Mouse (Mus musculus) intestine, embryonic 15.5 days (tissue): ENCODE measurements around the gene Ptprk. TPM values are rescaled to one million over a fixed set of nuclear protein-coding genes. Genes with fewer than 3 reads are reported as not detected.

ENCODE experiments used
- ATAC-seq: fragments of 200-750 bp; cut with Nextera tagmentation; 2 replicates; pipeline ENCODE4 v1.8.0; 2017; ENCODE audit warnings: moderate TSS enrichment, moderate library complexity
- H3K27ac ChIP-seq: fragments of 300-500 bp; sonication (generic); 2 replicates; pipeline ENCODE4 v1.5.1; 2015; ENCODE audit warnings: mild to moderate bottlenecking, inconsistent platforms
- H3K27me3 ChIP-seq: fragments of 300-500 bp; sonication (generic); replicated peaks from 2 replicates; pipeline ENCODE4 v1.6.1; 2015; ENCODE audit warnings: inconsistent platforms
- H3K36me3 ChIP-seq: fragments of 300-500 bp; sonication (generic); 2 replicates; pipeline ENCODE4 v1.6.1; 2015; ENCODE audit warnings: inconsistent platforms
- H3K4me1 ChIP-seq: fragments of 300-500 bp; sonication (generic); replicated peaks from 2 replicates; pipeline ENCODE4 v1.6.1; 2015; ENCODE audit warnings: inconsistent platforms
- H3K4me2 ChIP-seq: fragments of 300-500 bp; sonication (generic); replicated peaks from 2 replicates; pipeline ENCODE4 v1.6.1; 2015; ENCODE audit warnings: mild to moderate bottlenecking, inconsistent platforms
- H3K4me3 ChIP-seq: fragments of 300-500 bp; sonication (generic); replicated peaks from 2 replicates; pipeline ENCODE4 v1.5.1; 2015; ENCODE audit warnings: inconsistent platforms
- H3K9ac ChIP-seq: fragments of 300-500 bp; sonication (generic); 2 replicates; pipeline ENCODE4 v1.6.1; 2015; ENCODE audit warnings: inconsistent platforms
- H3K9me3 ChIP-seq: fragments of 300-500 bp; sonication (generic); 2 replicates; pipeline ENCODE4 v1.6.1; 2016; ENCODE audit warnings: inconsistent platforms
- whole genome bisulfite sequencing: fragments of 180-500 bp; shearing (Covaris S2); methylation state at CpG from one replicate; pipeline ENCODE4 v1.1.7; 2015; 5-methylcytosine and 5-hydroxymethylcytosine counted together
- polyA plus RNA-seq: library from polyadenylated mRNA; unstranded; fragments of >200 nt; fragmentation: Nextera tagmentation; extraction: Ambion mirVana; gene quantifications from 2 replicates; pipeline ENCODE4 v1.2.1, GENCODE M21; 2015

Ptprk gene
- polyA plus RNA-seq, 1 experiment from 2014 or later, result 35.6 TPM

DNA sequence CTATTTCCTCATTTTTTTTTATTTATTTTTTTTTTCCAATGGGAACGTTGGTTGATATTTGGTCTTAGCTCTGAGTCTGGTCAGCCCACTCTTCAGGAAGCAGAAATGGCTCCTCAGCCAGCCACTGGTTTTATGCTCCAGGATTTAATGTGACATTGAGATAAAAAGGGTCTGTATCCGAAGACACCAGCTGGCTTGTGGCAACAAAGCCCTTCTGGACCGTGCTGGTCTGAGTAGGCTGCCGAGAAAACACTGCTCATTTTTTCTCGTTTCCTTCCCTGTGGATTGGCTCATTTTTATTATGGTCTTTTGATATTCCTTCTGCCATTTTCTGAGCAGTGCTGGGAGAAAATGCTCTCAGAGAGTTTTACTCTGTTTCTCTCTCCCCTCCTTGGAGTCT is 263.9 kb downstream of the Ptprk start:
- WGBS, result 56% methylated on average over 5 of the region's 5 CpGs
- Histone ChIP-seq H3K4me1 (no peaks in the 10 kb centered on the region), H3K9ac (no peak overlapping the region), H3K27ac (no peak overlapping the region), H3K36me3 (no peaks in the 10 kb centered on the region), H3K9me3 (no peaks in the 10 kb centered on the region), H3K4me3 (no peak overlapping the region), H3K4me2 (no peak overlapping the region), H3K27me3 (no peaks in the 10 kb centered on the region)
- no peak for ATAC-seq

DNA sequence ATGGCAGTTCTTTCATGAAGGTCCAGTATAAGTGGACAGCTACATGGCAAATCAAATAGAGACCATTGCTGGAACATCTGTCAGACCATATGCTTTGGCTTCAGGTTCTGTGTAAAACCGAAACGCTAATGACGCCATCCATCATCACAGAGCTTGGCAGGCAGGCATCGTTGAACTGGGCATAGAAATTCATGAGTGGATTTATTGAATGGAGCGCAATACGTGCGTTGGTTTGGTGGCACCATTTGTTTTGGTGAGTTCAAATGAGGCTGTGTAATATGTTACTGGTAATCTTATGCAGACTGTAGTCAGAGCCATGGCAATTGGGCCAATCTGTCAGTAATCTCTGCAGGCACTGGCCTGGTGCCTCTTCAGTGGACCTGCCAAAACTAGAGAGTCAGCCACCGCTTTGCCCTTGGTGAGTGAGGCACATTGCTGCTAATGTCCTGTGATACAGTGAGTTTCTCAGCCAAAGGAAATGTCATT is 270.6 kb downstream of the Ptprk start:
- 92% methylated on average over 8 of the region's 8 CpGs for WGBS
- no peak overlapping the region for H3K9ac ChIP-seq
- H3K4me1 ChIP-seq, result no peaks in the 10 kb centered on the region
- H3K4me3 ChIP-seq, result no peak overlapping the region
- no peak for ATAC-seq
- H3K4me2 ChIP-seq, result no peak overlapping the region
- H3K9me3 ChIP-seq, result no peaks in the 10 kb centered on the region
- no peak overlapping the region for H3K27ac ChIP-seq
- no peaks in the 10 kb centered on the region for H3K27me3 ChIP-seq
- no peaks in the 10 kb centered on the region for H3K36me3 ChIP-seq

DNA sequence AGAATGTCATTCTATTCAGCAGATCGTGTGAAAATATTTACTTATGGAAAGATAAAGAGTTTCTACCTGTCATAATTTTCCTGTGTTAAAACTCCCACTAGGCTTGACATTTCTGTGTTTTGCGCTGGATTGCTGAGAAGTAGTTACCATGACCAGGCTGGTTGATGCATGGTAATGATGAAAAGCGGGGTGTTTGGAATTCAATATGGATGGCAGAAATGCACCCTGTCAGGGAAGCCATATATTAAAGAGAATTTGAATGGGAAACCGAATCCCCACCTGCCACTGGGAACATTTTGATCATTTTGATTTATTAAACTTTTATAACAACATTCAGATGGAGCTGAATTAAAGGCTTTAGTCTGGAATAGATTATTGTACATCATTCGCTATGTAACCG is 290.7 kb downstream of the Ptprk start:
- no peak overlapping the region for H3K9ac ChIP-seq
- no peaks in the 10 kb centered on the region for H3K27me3 ChIP-seq
- no peak overlapping the region for H3K27ac ChIP-seq
- no peaks in the 10 kb centered on the region for H3K36me3 ChIP-seq
- H3K4me3 ChIP-seq, result no peak overlapping the region
- 81% methylated on average over 6 of the region's 6 CpGs for WGBS
- no peak overlapping the region for H3K4me2 ChIP-seq
- no peaks in the 10 kb centered on the region for H3K4me1 ChIP-seq
- no peaks in the 10 kb centered on the region for H3K9me3 ChIP-seq
- ATAC-seq, result no peak

DNA sequence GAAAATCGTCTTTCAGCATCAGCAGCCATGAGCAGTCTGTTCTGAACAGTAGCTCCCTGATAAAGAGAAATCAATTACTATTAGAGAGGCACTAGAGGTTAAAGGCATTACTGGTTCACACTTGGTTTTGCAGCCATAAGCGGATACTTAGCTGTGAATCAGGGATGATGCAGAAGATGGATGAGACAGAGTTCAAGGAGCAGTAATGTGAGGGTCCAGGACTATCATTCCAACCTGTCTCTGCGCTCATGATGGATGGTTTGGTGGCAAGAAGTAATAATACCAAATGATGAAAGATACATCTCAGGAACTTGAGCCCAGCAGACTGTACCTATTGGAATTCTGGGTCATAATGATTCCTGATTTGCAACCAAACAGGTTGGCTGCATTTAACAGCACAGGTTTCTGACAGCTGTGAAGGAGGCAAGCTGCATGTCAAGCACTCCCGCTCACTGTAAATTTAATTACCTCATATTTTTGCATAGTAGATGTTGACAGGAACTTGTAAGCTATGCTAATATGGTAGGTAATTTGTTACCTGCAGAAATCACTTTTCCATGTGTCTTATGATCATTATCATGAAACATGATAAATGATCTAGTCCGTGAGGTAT is 291.6 kb downstream of the Ptprk start:
- Histone ChIP-seq H3K9me3 (no peaks in the 10 kb centered on the region), H3K9ac (no peak overlapping the region), H3K4me2 (no peak overlapping the region), H3K4me1 (no peaks in the 10 kb centered on the region), H3K36me3 (no peaks in the 10 kb centered on the region), H3K27ac (no peak overlapping the region), H3K27me3 (no peaks in the 10 kb centered on the region), H3K4me3 (no peak overlapping the region)
- no peak for ATAC-seq
- WGBS, result 80% methylated on average over 5 of the region's 5 CpGs

DNA sequence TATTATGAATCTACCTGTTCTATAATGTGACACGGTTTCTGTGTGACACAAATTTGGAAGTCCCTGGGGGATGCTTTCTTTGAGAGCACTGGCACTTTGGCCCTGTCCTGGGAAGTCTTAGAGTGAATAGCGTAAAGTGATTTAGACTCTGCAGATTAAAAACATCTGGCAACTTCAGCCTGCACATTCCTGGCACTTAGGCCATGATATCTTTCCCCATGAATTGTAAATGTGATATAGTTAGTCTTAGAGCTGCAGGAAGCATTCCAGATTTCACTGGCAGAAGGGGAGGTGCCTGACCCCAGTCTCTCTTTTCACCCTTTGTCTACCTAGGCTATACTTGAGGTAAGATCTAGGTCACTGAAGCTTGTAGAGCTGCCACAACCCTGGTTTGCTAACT is 295.2 kb downstream of the Ptprk start:
- H3K9ac ChIP-seq, result no peak overlapping the region
- ATAC-seq, result no peak
- H3K4me2 ChIP-seq, result no peak overlapping the region
- H3K9me3 ChIP-seq, result no peaks in the 10 kb centered on the region
- H3K4me1 ChIP-seq, result no peaks in the 10 kb centered on the region
- H3K36me3 ChIP-seq, result no peaks in the 10 kb centered on the region
- H3K4me3 ChIP-seq, result no peak overlapping the region
- 70% methylated on average over 2 of the region's 2 CpGs for WGBS
- H3K27me3 ChIP-seq, result no peaks in the 10 kb centered on the region
- H3K27ac ChIP-seq, result no peak overlapping the region

DNA sequence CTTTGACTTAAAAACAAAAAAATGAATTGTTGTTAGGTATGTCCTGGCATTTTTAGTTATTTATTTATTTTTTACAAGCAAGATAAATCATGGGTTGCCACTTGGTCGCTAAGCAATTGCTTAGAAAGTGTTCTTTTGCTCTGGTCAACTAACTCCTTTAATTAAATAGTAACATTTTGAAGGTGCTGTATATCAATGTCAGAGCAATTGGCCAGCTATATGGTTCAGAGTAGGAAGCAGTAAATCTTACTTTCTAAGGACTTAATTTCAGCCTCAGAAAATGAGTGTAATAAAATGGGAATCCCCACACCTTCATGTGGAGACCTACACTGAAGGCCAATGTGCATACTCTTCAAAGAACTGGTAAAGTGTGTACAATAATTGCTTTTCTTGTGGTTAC is 300.3 kb downstream of the Ptprk start:
- no peaks in the 10 kb centered on the region for H3K27me3 ChIP-seq
- ATAC-seq, result no peak
- 69% methylated on average over 1 of the region's 1 CpGs for WGBS

DNA sequence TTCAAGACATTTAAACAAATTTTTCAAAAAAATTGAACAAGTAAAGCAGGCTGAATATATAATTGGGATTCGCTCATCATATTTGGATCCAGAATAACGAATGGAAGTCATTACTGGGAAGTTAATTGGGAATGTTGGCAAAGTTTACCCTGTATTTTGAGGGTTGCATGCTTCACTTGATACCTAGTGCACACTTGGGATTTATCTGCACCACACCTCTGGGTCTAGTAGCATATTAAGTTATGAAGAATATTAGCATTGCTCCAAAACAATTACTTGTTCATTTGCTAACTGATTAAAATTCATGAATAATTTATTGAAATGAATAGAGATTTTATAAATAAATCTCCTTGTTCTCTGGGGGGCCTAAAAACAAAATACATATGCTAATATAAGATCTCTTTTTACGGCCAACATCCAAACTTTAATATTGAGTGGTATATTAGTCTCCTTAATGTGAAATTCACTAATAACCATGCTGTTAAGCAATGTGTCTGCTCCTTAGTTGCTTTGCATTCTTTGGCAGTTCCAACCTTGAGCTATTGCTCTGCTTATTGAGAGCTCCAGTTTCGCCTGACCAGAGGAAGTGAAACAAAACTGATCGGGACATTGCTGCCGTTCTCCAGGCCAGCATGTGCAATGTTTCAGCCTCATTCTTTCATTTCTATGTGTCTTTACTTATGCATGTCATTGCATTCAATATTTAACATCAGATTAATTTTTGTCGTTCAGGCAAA is 305.3 kb downstream of the Ptprk start:
- Histone ChIP-seq H3K4me3 (no peak overlapping the region), H3K27me3 (no peaks in the 10 kb centered on the region), H3K36me3 (no peaks in the 10 kb centered on the region), H3K4me1 (no peaks in the 10 kb centered on the region), H3K9ac (no peak overlapping the region), H3K27ac (no peak overlapping the region), H3K9me3 (no peaks in the 10 kb centered on the region), H3K4me2 (no peak overlapping the region)
- 88% methylated on average over 7 of the region's 7 CpGs for whole genome bisulfite sequencing
- no peak for ATAC-seq

More for the DNA sequence above, 300.3 kb downstream of the Ptprk start:
- H3K9ac ChIP-seq, result no peak overlapping the region
- no peaks in the 10 kb centered on the region for H3K36me3 ChIP-seq
- H3K4me1 ChIP-seq, result no peaks in the 10 kb centered on the region
- no peak overlapping the region for H3K4me3 ChIP-seq
- no peak overlapping the region for H3K27ac ChIP-seq
- no peaks in the 10 kb centered on the region for H3K9me3 ChIP-seq
- H3K4me2 ChIP-seq, result no peak overlapping the region

DNA sequence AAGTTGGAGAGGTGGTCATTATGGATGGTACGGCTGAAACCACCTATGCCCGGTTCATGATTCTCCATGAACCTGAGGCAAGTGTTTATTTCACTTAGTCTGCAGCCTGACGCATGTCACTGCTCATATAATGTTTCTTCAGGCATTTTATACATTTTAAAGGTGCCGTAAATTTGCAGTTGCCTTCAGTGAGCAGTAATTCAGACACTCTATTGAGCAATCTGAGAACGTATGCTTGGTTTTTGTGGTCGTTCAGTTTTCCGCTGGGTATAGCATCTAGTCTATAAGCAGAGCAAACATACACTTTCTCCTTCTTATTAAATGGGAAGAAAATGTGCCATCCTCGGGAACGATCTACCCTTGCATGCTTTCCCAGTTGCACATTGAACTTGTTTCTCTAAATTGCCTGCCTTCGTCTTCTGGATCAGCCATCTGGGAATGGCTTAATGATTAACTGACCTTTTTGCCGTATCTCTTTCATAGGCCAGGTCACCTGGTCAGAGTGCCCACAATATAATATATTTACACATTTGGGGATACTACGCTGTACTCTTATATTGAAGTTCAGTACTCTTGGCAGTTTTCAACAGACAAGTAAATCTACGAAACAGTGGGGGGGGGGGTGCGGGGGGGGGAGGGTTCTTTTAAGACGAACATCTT is 313.1 kb downstream of the Ptprk start:
- H3K9ac ChIP-seq, result no peak overlapping the region
- no peaks in the 10 kb centered on the region for H3K27me3 ChIP-seq
- no peak overlapping the region for H3K27ac ChIP-seq
- 69% methylated on average over 15 of the region's 15 CpGs for WGBS
- no peaks in the 10 kb centered on the region for H3K36me3 ChIP-seq
- no peaks in the 10 kb centered on the region for H3K4me1 ChIP-seq
- H3K4me2 ChIP-seq, result peak overlapping the region; percentile 36
- H3K4me3 ChIP-seq, result no peak overlapping the region
- H3K9me3 ChIP-seq, result no peaks in the 10 kb centered on the region
- peak; percentile 91 for ATAC-seq

DNA sequence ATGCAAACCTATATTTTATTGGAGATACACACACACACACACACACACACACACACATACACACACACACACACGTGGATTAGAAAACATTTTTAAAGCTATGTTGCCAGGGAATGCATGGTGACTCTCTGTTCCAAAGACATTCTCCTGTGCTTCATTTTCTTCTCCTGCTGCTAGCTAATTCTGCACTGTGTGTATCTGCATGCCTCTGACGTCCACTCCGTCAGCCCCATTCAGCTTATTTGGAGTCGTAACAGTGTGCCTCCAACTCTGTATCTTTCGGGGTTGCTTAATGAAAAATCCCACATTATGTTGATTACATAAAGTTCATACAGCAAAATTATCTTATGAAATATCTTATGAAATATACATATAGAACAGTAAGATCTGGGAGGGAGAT is 316.5 kb downstream of the Ptprk start:
- Histone ChIP-seq H3K27me3 (no peaks in the 10 kb centered on the region), H3K4me2 (no peak overlapping the region), H3K4me3 (no peak overlapping the region), H3K9ac (no peak overlapping the region), H3K4me1 (0 out of 2 replicates have a peak, but pooled peaks cover 4% of the 10 kb centered on the region), H3K36me3 (no peaks in the 10 kb centered on the region), H3K9me3 (no peaks in the 10 kb centered on the region), H3K27ac (no peak overlapping the region)
- no peak for ATAC-seq
- 94% methylated on average over 5 of the region's 5 CpGs for WGBS

DNA sequence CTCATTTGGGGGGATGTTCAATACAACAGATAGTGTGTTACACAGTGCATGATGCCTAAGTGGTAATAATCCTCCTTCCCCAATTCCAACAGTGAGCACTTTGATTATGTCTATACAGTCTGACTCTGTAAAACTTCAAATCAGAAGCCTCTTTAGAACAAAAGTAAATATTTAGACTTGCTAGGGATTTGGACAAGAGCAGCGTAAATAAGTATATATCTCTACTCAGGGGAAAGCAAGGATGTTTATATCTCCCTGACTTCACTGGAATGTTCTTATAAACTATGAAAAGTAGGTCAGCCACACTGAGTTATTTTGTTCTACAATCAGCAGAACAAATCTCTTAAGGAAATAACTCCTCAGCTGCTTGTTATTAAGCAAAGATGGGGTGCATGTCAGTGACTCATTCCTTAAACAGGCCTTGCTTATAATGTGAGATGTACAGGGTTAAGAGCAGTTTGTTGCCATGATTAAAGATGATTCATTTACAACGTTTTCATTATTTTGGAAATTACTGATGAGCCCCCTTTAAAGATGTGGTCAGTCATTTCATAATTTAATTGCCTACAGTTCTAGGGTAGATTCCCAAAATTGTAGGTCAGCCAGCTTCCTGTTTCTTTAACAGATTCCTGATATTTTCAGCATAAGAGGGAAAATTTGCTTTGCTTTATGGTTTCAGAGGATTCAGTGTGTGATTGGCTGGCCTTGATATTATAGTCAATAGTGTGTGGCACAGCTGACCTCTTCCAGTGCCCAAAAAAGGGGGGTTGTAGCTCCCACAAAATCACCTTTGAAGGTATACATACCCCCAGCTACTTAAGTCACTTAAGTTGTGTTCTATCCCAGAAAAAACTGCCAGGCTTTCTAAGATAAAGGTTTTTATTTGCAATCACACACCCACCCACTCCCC is 321.2 kb downstream of the Ptprk start:
- no peaks in the 10 kb centered on the region for H3K27me3 ChIP-seq
- H3K9me3 ChIP-seq, result no peaks in the 10 kb centered on the region
- H3K27ac ChIP-seq, result no peak overlapping the region
- H3K9ac ChIP-seq, result no peak overlapping the region
- WGBS, result 34% methylated on average over 2 of the region's 2 CpGs
- no peak overlapping the region for H3K4me2 ChIP-seq
- H3K36me3 ChIP-seq, result no peaks in the 10 kb centered on the region
- peak; percentile 71 for ATAC-seq
- no peak overlapping the region for H3K4me3 ChIP-seq
- 0 out of 2 replicates have a peak, but pooled peaks cover 9% of the 10 kb centered on the region for H3K4me1 ChIP-seq

DNA sequence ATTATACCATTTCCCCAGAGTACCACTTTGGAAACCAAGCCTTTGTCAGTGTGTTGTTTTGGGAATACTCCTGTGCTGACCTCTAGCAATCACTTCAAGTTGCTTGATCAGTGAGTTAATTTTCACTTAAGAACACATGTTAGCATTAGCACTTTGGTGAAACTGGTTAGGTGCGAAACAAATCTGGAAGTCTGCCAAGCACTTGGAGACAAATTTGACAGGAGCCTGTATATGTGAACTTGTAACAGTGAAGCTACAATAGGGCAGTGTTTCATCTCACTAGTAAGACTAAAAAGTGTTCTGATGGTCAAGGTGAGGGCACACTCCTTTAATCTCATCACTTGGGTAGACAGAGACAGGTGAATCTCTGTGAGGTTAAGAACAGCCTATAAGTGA is 321.9 kb downstream of the Ptprk start:
- H3K4me3 ChIP-seq, result no peak overlapping the region
- 0 out of 2 replicates have a peak, but pooled peaks cover 9% of the 10 kb centered on the region for H3K4me1 ChIP-seq
- no peaks in the 10 kb centered on the region for H3K9me3 ChIP-seq
- H3K27me3 ChIP-seq, result no peaks in the 10 kb centered on the region
- H3K27ac ChIP-seq, result no peak overlapping the region
- no peaks in the 10 kb centered on the region for H3K36me3 ChIP-seq
- WGBS, result 47% methylated on average over 1 of the region's 1 CpGs
- ATAC-seq, result peak; percentile 34; the same call in 1 of the 2 replicates
- no peak overlapping the region for H3K4me2 ChIP-seq
- H3K9ac ChIP-seq, result no peak overlapping the region

DNA sequence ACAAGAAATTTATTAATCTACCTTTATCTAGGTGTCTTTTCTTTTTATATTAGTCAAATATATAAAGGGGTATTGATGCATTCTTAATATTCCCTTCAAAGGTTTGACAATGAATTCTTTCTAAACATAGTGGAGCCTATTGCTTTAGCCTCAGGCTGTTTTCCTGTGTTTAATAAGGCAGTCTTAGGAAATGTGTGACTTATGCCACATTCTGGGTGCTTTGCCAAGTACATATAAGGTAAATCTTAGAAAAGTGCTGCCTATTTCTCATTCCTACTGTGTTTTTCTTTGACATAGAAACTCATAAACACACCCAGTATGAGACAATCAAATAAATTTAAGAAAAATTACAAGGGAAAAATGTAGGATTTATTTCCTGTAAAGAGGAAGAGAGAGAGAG is 327.2 kb downstream of the Ptprk start:
- no peaks in the 10 kb centered on the region for H3K9me3 ChIP-seq
- H3K27me3 ChIP-seq, result no peaks in the 10 kb centered on the region
- ATAC-seq, result no peak
- H3K4me3 ChIP-seq, result no peak overlapping the region
- no peak overlapping the region for H3K27ac ChIP-seq
- no peak overlapping the region for H3K9ac ChIP-seq
- H3K4me2 ChIP-seq, result no peak overlapping the region
- H3K36me3 ChIP-seq, result no peaks in the 10 kb centered on the region
- no peaks in the 10 kb centered on the region for H3K4me1 ChIP-seq
